Mouse (Mus musculus) erythroblast, embryonic 14.5 days (primary cell): Measurements from ENCODE around the gene Kctd21.

Source experiments
- GATA1 ChIP-seq: IDR thresholded peaks from 2 replicates; pipeline ENCODE4 v1.6.1; 2012; ENCODE audit warnings: low read length, inconsistent platforms, mixed read lengths
- TAL1 ChIP-seq: IDR thresholded peaks from 3 replicates; pipeline ENCODE4 v1.6.1; 2012; ENCODE audit warnings: low read length, inconsistent platforms, mixed read lengths

DNA sequence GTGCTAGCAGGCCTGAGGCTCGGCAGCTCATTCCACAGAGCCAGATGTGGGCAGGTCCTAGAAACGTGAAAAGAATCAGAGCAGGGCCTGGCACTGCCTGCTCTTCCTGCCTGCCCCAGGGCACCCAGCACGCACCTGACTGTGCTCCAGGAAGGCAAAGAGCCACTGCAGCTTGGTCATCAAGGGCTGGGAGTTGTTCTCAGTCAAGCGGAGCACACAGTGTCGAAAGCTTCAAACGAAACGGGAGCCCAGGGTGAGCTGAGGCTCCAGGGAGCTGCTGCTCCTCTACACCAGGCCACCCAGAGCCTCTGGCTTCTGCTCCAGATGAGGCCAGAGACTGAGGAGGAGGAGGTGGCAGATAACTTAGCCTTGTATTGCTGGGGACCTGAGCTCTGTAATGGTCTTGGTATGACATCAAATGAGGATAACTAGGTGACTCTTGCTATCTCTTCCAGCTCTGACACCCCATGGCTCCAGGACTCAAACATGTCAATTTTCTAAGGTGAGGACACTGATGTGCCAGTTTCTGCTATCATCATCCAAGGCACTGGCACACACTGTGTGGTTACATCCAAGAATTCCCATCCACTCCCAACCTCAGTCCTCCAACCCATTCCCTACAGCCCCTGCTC lies 18.6 kb upstream of the Kctd21 start:
- TF ChIP-seq GATA1, result no peak
- no peak for TF ChIP-seq TAL1
